Mouse (Mus musculus): ENCODE measurements around the gene Malsu1. TPM values are rescaled to one million over a fixed set of nuclear protein-coding genes. Genes with fewer than 3 reads are reported as not detected.

The Malsu1 gene
- polyA plus RNA-seq (2014; fragmentation: Nextera tagmentation; extraction: Ambion mirVana) = 59.7 and 70.2 TPM in 2 replicates

GRCm38 (mm10) chr6:49073304-49074116, at the start of gene Malsu1:
Gene Malsu1 (plus strand): TSS chr6:49073795.
- Histone ChIP-seq H3K4me1 (ENCODE audit: control insufficient read depth, insufficient read depth, low read length) (0 out of 2 replicates have a peak, but pooled peaks cover 2% of the 10 kb centered on the region), H3K9ac (ENCODE audit: low read length) (peak within 1 kb of the TSS; percentile 85), H3K27ac (replicated peaks; ENCODE audit: low read depth, low read length) (peak within 1 kb of the TSS; percentile 33; the same call in 1 of the 2 replicates), H3K36me3 (ENCODE audit: control insufficient read depth, insufficient read depth, low read length) (no peaks in the 10 kb centered on the region), H3K9me3 (ENCODE audit: control insufficient read depth, low read length) (no peaks in the 10 kb centered on the region), H3K4me2 (ENCODE audit: low read depth, severe bottlenecking) (peak within 1 kb of the TSS; percentile 55), H3K27me3 (ENCODE audit: control insufficient read depth, insufficient read depth, low read length) (no peaks in the 10 kb centered on the region), H3K4me3 (ENCODE audit: low read depth, low read length) (peak within 1 kb of the TSS; percentile 91)
- WGBS = under 1% methylated on average over 49 of the region's 49 CpGs
- DNase-seq (ENCODE audit: low spot score) (peak; percentile 97), ATAC-seq (ENCODE audit: insufficient number of reproducible peaks, low FRiP score, low TSS enrichment, low read depth) (peak; percentile 96)

- no peak for DNase-seq (ENCODE audit: low spot score)
- 0 out of 2 replicates have a peak, but pooled peaks cover 3% of the 10 kb centered on the region for H3K4me1 ChIP-seq (ENCODE audit: control insufficient read depth, insufficient read depth, low read length)
- H3K9ac ChIP-seq (ENCODE audit: low read length) = no peak overlapping the region
- 81% methylated on average over 7 of the region's 7 CpGs for WGBS
- H3K4me2 ChIP-seq (ENCODE audit: low read depth, severe bottlenecking) = no peak overlapping the region
- no peaks in the 10 kb centered on the region for H3K36me3 ChIP-seq (ENCODE audit: control insufficient read depth, insufficient read depth, low read length)
- no peaks in the 10 kb centered on the region for H3K27me3 ChIP-seq (ENCODE audit: control insufficient read depth, insufficient read depth, low read length)
- no peak overlapping the region for H3K4me3 ChIP-seq (ENCODE audit: low read depth, low read length)
- H3K27ac ChIP-seq (replicated peaks; ENCODE audit: low read depth, low read length) = no peak overlapping the region
- no peaks in the 10 kb centered on the region for H3K9me3 ChIP-seq (ENCODE audit: control insufficient read depth, low read length)
- ATAC-seq (ENCODE audit: insufficient number of reproducible peaks, low FRiP score, low TSS enrichment, low read depth) = no peak
These were observed 48.3 kb upstream of the Malsu1 start for GRCm38 (mm10) chr6:49025290-49025689.

GRCm38 (mm10) chr6:49026496-49026895, 47.1 kb upstream of the Malsu1 start:
- H3K9me3 ChIP-seq (ENCODE audit: control insufficient read depth, low read length) = no peaks in the 10 kb centered on the region
- H3K4me1 ChIP-seq (ENCODE audit: control insufficient read depth, insufficient read depth, low read length) = no peaks in the 10 kb centered on the region
- H3K9ac ChIP-seq (ENCODE audit: low read length) = no peak overlapping the region
- 87% methylated on average over 5 of the region's 5 CpGs for WGBS
- no peak overlapping the region for H3K4me3 ChIP-seq (ENCODE audit: low read depth, low read length)
- no peaks in the 10 kb centered on the region for H3K36me3 ChIP-seq (ENCODE audit: control insufficient read depth, insufficient read depth, low read length)
- ATAC-seq (ENCODE audit: insufficient number of reproducible peaks, low FRiP score, low TSS enrichment, low read depth) = no peak
- no peaks in the 10 kb centered on the region for H3K27me3 ChIP-seq (ENCODE audit: control insufficient read depth, insufficient read depth, low read length)
- H3K27ac ChIP-seq (replicated peaks; ENCODE audit: low read depth, low read length) = no peak overlapping the region
- H3K4me2 ChIP-seq (ENCODE audit: low read depth, severe bottlenecking) = no peak overlapping the region
- no peak for DNase-seq (ENCODE audit: low spot score)

GRCm38 (mm10) chr6:49028019-49028418, 45.6 kb upstream of the Malsu1 start:
- 79% methylated on average over 6 of the region's 6 CpGs for WGBS
- no peak for ATAC-seq (ENCODE audit: insufficient number of reproducible peaks, low FRiP score, low TSS enrichment, low read depth)
- Histone ChIP-seq H3K9me3 (ENCODE audit: control insufficient read depth, low read length) (no peaks in the 10 kb centered on the region), H3K36me3 (ENCODE audit: control insufficient read depth, insufficient read depth, low read length) (no peaks in the 10 kb centered on the region), H3K4me1 (ENCODE audit: control insufficient read depth, insufficient read depth, low read length) (no peaks in the 10 kb centered on the region), H3K4me2 (ENCODE audit: low read depth, severe bottlenecking) (no peak overlapping the region), H3K9ac (ENCODE audit: low read length) (no peak overlapping the region), H3K4me3 (ENCODE audit: low read depth, low read length) (no peak overlapping the region), H3K27ac (replicated peaks; ENCODE audit: low read depth, low read length) (no peak overlapping the region), H3K27me3 (ENCODE audit: control insufficient read depth, insufficient read depth, low read length) (no peaks in the 10 kb centered on the region)
- no peak for DNase-seq (ENCODE audit: low spot score)

GRCm38 (mm10) chr6:49028708-49029107, 44.9 kb upstream of the Malsu1 start:
- H3K9me3 ChIP-seq (ENCODE audit: control insufficient read depth, low read length) = no peaks in the 10 kb centered on the region
- no peaks in the 10 kb centered on the region for H3K4me1 ChIP-seq (ENCODE audit: control insufficient read depth, insufficient read depth, low read length)
- no peaks in the 10 kb centered on the region for H3K36me3 ChIP-seq (ENCODE audit: control insufficient read depth, insufficient read depth, low read length)
- no peak overlapping the region for H3K27ac ChIP-seq (replicated peaks; ENCODE audit: low read depth, low read length)
- no peak overlapping the region for H3K4me2 ChIP-seq (ENCODE audit: low read depth, severe bottlenecking)
- DNase-seq (ENCODE audit: low spot score) = no peak
- no peak for ATAC-seq (ENCODE audit: insufficient number of reproducible peaks, low FRiP score, low TSS enrichment, low read depth)
- no peak overlapping the region for H3K9ac ChIP-seq (ENCODE audit: low read length)
- WGBS = 87% methylated on average over 3 of the region's 3 CpGs
- H3K27me3 ChIP-seq (ENCODE audit: control insufficient read depth, insufficient read depth, low read length) = no peaks in the 10 kb centered on the region
- H3K4me3 ChIP-seq (ENCODE audit: low read depth, low read length) = no peak overlapping the region

- H3K9me3 ChIP-seq (ENCODE audit: control insufficient read depth, low read length) = no peaks in the 10 kb centered on the region
- no peak overlapping the region for H3K4me2 ChIP-seq (ENCODE audit: low read depth, severe bottlenecking)
- H3K27ac ChIP-seq (replicated peaks; ENCODE audit: low read depth, low read length) = no peak overlapping the region
- H3K36me3 ChIP-seq (ENCODE audit: control insufficient read depth, insufficient read depth, low read length) = no peaks in the 10 kb centered on the region
- H3K4me3 ChIP-seq (ENCODE audit: low read depth, low read length) = no peak overlapping the region
- ATAC-seq (ENCODE audit: insufficient number of reproducible peaks, low FRiP score, low TSS enrichment, low read depth) (no peak), DNase-seq (ENCODE audit: low spot score) (no peak)
- H3K9ac ChIP-seq (ENCODE audit: low read length) = no peak overlapping the region
- no peaks in the 10 kb centered on the region for H3K27me3 ChIP-seq (ENCODE audit: control insufficient read depth, insufficient read depth, low read length)
- 67% methylated on average over 4 of the region's 4 CpGs for WGBS
- H3K4me1 ChIP-seq (ENCODE audit: control insufficient read depth, insufficient read depth, low read length) = no peaks in the 10 kb centered on the region
These were observed 42.4 kb upstream of the Malsu1 start for GRCm38 (mm10) chr6:49031230-49031629.

GRCm38 (mm10) chr6:49032783-49033182, 40.8 kb upstream of the Malsu1 start:
- 81% methylated on average over 4 of the region's 4 CpGs for WGBS
- Histone ChIP-seq H3K4me3 (ENCODE audit: low read depth, low read length) (no peak overlapping the region), H3K4me1 (ENCODE audit: control insufficient read depth, insufficient read depth, low read length) (no peaks in the 10 kb centered on the region), H3K4me2 (ENCODE audit: low read depth, severe bottlenecking) (no peak overlapping the region), H3K36me3 (ENCODE audit: control insufficient read depth, insufficient read depth, low read length) (no peaks in the 10 kb centered on the region), H3K9me3 (ENCODE audit: control insufficient read depth, low read length) (no peaks in the 10 kb centered on the region), H3K27me3 (ENCODE audit: control insufficient read depth, insufficient read depth, low read length) (no peaks in the 10 kb centered on the region; the same call in 1 of the 2 replicates), H3K27ac (replicated peaks; ENCODE audit: low read depth, low read length) (no peak overlapping the region), H3K9ac (ENCODE audit: low read length) (no peak overlapping the region)
- DNase-seq (ENCODE audit: low spot score) (no peak), ATAC-seq (ENCODE audit: insufficient number of reproducible peaks, low FRiP score, low TSS enrichment, low read depth) (no peak)

GRCm38 (mm10) chr6:49036275-49037267, 37.0 kb upstream of the Malsu1 start, which contains the start of gene Gpnmb:
Gene Gpnmb (plus strand): TSS chr6:49036546.
- 0 out of 2 replicates have a peak within 1 kb of the TSS, but pooled peaks have one; percentile 3 for H3K4me3 ChIP-seq (ENCODE audit: low read depth, low read length)
- ATAC-seq (ENCODE audit: insufficient number of reproducible peaks, low FRiP score, low TSS enrichment, low read depth) = no peak
- peak; percentile 38 for DNase-seq (ENCODE audit: low spot score)
- peak within 1 kb of the TSS; percentile 27 for H3K4me2 ChIP-seq (ENCODE audit: low read depth, severe bottlenecking)
- H3K27me3 ChIP-seq (ENCODE audit: control insufficient read depth, insufficient read depth, low read length) = no peaks in the 10 kb centered on the region; the same call in 1 of the 2 replicates
- WGBS = 38% methylated on average over 28 of the region's 28 CpGs
- no peak within 1 kb of the TSS for H3K27ac ChIP-seq (replicated peaks; ENCODE audit: low read depth, low read length)
- no peaks in the 10 kb centered on the region for H3K36me3 ChIP-seq (ENCODE audit: control insufficient read depth, insufficient read depth, low read length)
- H3K9me3 ChIP-seq (ENCODE audit: control insufficient read depth, low read length) = no peaks in the 10 kb centered on the region
- no peak within 1 kb of the TSS for H3K9ac ChIP-seq (ENCODE audit: low read length)
- no peaks in the 10 kb centered on the region for H3K4me1 ChIP-seq (ENCODE audit: control insufficient read depth, insufficient read depth, low read length)

Measured in limb, embryonic 11.5 days (tissue).